Mouse (Mus musculus) forebrain, embryonic 11.5 days (tissue): ENCODE results near the gene BC016579. TPM values are rescaled to one million over a fixed set of nuclear protein-coding genes. Genes with fewer than 3 reads are reported as not detected.

ENCODE experiments used
- ATAC-seq: fragments of 200-750 bp; cut with Nextera tagmentation; replicated peaks from 2 replicates; pipeline ENCODE4 v1.8.0; 2017; ENCODE audit warnings: moderate TSS enrichment; ENCODE audit not compliant: low FRiP score
- DNase-seq: peaks from one replicate; pipeline ENCODE4 v3.0.0-alpha.2; 2017; ENCODE audit warnings: low spot score
- H3K27ac ChIP-seq: fragments of 300-500 bp; sonication (generic); 2 replicates; pipeline ENCODE4 v1.5.1; 2014; ENCODE audit warnings: low read depth, low read length
- H3K27me3 ChIP-seq: fragments of 300-500 bp; sonication (generic); 2 replicates; pipeline ENCODE4 v1.6.1; 2014; ENCODE audit warnings: mild to moderate bottlenecking, low read length, mixed read lengths; ENCODE audit not compliant: control insufficient read depth, insufficient read depth
- H3K36me3 ChIP-seq: fragments of 300-500 bp; sonication (generic); 2 replicates; pipeline ENCODE4 v1.6.1; 2014; ENCODE audit warnings: mild to moderate bottlenecking, low read length, moderate library complexity, mixed read lengths; ENCODE audit not compliant: control insufficient read depth, insufficient read depth
- H3K4me1 ChIP-seq: fragments of 300-500 bp; sonication (generic); replicated peaks from 2 replicates; pipeline ENCODE4 v1.6.1; 2014; ENCODE audit warnings: low read length, mixed read lengths; ENCODE audit not compliant: control insufficient read depth, insufficient read depth
- H3K4me2 ChIP-seq: fragments of 300-500 bp; sonication (generic); 2 replicates; pipeline ENCODE4 v1.6.1; 2014; ENCODE audit warnings: low read depth, mild to moderate bottlenecking, low read length, moderate library complexity, mixed read lengths; ENCODE audit not compliant: severe bottlenecking
- H3K4me3 ChIP-seq: fragments of 300-500 bp; sonication (generic); 2 replicates; pipeline ENCODE4 v1.5.1; 2014; ENCODE audit warnings: low read depth, low read length
- H3K9ac ChIP-seq: fragments of 300-500 bp; sonication (generic); 2 replicates; pipeline ENCODE4 v1.6.1; 2014; ENCODE audit warnings: low read length
- H3K9me3 ChIP-seq: fragments of 300-500 bp; sonication (generic); 2 replicates; pipeline ENCODE4 v1.6.1; 2016; ENCODE audit warnings: low read length, mixed read lengths; ENCODE audit not compliant: control insufficient read depth
- WGBS: fragments of 180-500 bp; shearing (Covaris S2); extraction: QIAGEN DNeasy Blood & Tissue Kit; methylation state at CpG from one replicate; pipeline ENCODE4 v1.1.7; 2014; 5-methylcytosine and 5-hydroxymethylcytosine counted together
- polyA plus RNA-seq: library from polyadenylated mRNA; unstranded; fragments of >200 nt; fragmentation: Nextera tagmentation; extraction: Ambion mirVana; gene quantifications from 2 replicates; pipeline ENCODE4 v1.2.1, GENCODE M21; 2014

Gene BC016579
- polyA plus RNA-seq = 0.20 TPM in 1 of 2 replicates, not detected in the other

- Histone ChIP-seq H3K36me3 (no peaks in the 10 kb centered on the region), H3K9me3 (no peaks in the 10 kb centered on the region), H3K9ac (no peak within 1 kb of the TSS), H3K4me2 (peak within 1 kb of the TSS; percentile 48), H3K4me3 (peak within 1 kb of the TSS; percentile 13; the same call in 1 of the 2 replicates), H3K27me3 (peaks cover 4% of the 10 kb centered on the region; the same call in 1 of the 2 replicates), H3K27ac (no peak within 1 kb of the TSS), H3K4me1 (no peaks in the 10 kb centered on the region; the same call in 1 of the 2 replicates)
- WGBS = 2% methylated on average over 20 of the region's 20 CpGs
- DNase-seq = no peak
- 0 out of 2 replicates have a peak, but pooled peaks have one; percentile 60 for ATAC-seq
These were observed at the start of gene BC016579 for GRCm38 (mm10) chr16:45653934-45654332. BC016579 (minus strand) TSS chr16:45654068.

GRCm38 (mm10) chr16:45699301-45699700 is 45.4 kb upstream of the BC016579 start:
- Histone ChIP-seq H3K4me1 (no peaks in the 10 kb centered on the region), H3K4me2 (no peak overlapping the region), H3K9ac (no peak overlapping the region), H3K27ac (no peak overlapping the region), H3K4me3 (no peak overlapping the region), H3K36me3 (no peaks in the 10 kb centered on the region), H3K9me3 (no peaks in the 10 kb centered on the region), H3K27me3 (no peaks in the 10 kb centered on the region)
- ATAC-seq (no peak), DNase-seq (no peak)
- WGBS = 85% methylated on average over 5 of the region's 5 CpGs

- no peak overlapping the region for H3K4me3 ChIP-seq
- ATAC-seq (no peak), DNase-seq (no peak)
- no peaks in the 10 kb centered on the region for H3K36me3 ChIP-seq
- no peak overlapping the region for H3K4me2 ChIP-seq
- no peak overlapping the region for H3K27ac ChIP-seq
- H3K27me3 ChIP-seq = no peaks in the 10 kb centered on the region
- H3K4me1 ChIP-seq = no peaks in the 10 kb centered on the region
- no peak overlapping the region for H3K9ac ChIP-seq
- 67% methylated on average over 6 of the region's 6 CpGs for WGBS
- H3K9me3 ChIP-seq = no peaks in the 10 kb centered on the region
These were observed 44.1 kb upstream of the BC016579 start for GRCm38 (mm10) chr16:45697996-45698395.

GRCm38 (mm10) chr16:45695445-45696160 is 41.7 kb upstream of the BC016579 start:
- no peak overlapping the region for H3K9ac ChIP-seq
- 82% methylated on average over 9 of the region's 9 CpGs for WGBS
- no peak for ATAC-seq

GRCm38 (mm10) chr16:45693558-45693957 is 39.7 kb upstream of the BC016579 start, which contains the start of gene Tmprss7:
Tmprss7 (minus strand) TSS chr16:45693658.
- DNase-seq (no peak), ATAC-seq (no peak)
- H3K4me1 ChIP-seq = peaks cover 2% of the 10 kb centered on the region; the same call in 1 of the 2 replicates

More at GRCm38 (mm10) chr16:45695445-45696160, 41.7 kb upstream of the BC016579 start:
- no peak for DNase-seq
- Histone ChIP-seq H3K27ac (no peak overlapping the region), H3K9me3 (no peaks in the 10 kb centered on the region), H3K4me2 (no peak overlapping the region), H3K27me3 (no peaks in the 10 kb centered on the region), H3K4me3 (no peak overlapping the region), H3K36me3 (no peaks in the 10 kb centered on the region), H3K4me1 (no peaks in the 10 kb centered on the region)

GRCm38 (mm10) chr16:45692851-45693250 is 39.0 kb upstream of the BC016579 start:
- Histone ChIP-seq H3K9me3 (no peaks in the 10 kb centered on the region), H3K9ac (no peak overlapping the region), H3K4me2 (no peak overlapping the region), H3K36me3 (no peaks in the 10 kb centered on the region), H3K27me3 (no peaks in the 10 kb centered on the region), H3K4me3 (no peak overlapping the region), H3K27ac (no peak overlapping the region), H3K4me1 (peaks cover 2% of the 10 kb centered on the region; the same call in 1 of the 2 replicates)
- DNase-seq (no peak), ATAC-seq (no peak)
- 61% methylated on average over 3 of the region's 3 CpGs for WGBS

More at GRCm38 (mm10) chr16:45693558-45693957, 39.7 kb upstream of the BC016579 start, which contains the start of gene Tmprss7:
- no peaks in the 10 kb centered on the region for H3K36me3 ChIP-seq
- no peak within 1 kb of the TSS for H3K9ac ChIP-seq
- H3K4me3 ChIP-seq = no peak within 1 kb of the TSS
- H3K27me3 ChIP-seq = no peaks in the 10 kb centered on the region
- no peak within 1 kb of the TSS for H3K4me2 ChIP-seq
- H3K27ac ChIP-seq = no peak within 1 kb of the TSS
- 80% methylated on average over 10 of the region's 10 CpGs for WGBS
- no peaks in the 10 kb centered on the region for H3K9me3 ChIP-seq

GRCm38 (mm10) chr16:45690178-45690577 is 36.3 kb upstream of the BC016579 start:
- 10% methylated on average over 4 of the region's 4 CpGs for WGBS
- no peaks in the 10 kb centered on the region for H3K36me3 ChIP-seq
- H3K27me3 ChIP-seq = no peaks in the 10 kb centered on the region
- H3K9ac ChIP-seq = no peak overlapping the region
- peaks cover 2% of the 10 kb centered on the region; the same call in 1 of the 2 replicates for H3K4me1 ChIP-seq
- H3K27ac ChIP-seq = no peak overlapping the region
- no peak overlapping the region for H3K4me3 ChIP-seq
- no peaks in the 10 kb centered on the region for H3K9me3 ChIP-seq
- H3K4me2 ChIP-seq = no peak overlapping the region
- DNase-seq (no peak), ATAC-seq (peak; percentile 77)

- Histone ChIP-seq H3K27ac (no peak overlapping the region), H3K9me3 (no peaks in the 10 kb centered on the region), H3K36me3 (no peaks in the 10 kb centered on the region), H3K4me3 (no peak overlapping the region), H3K27me3 (no peaks in the 10 kb centered on the region), H3K4me1 (peaks cover 2% of the 10 kb centered on the region; the same call in 1 of the 2 replicates), H3K9ac (no peak overlapping the region), H3K4me2 (no peak overlapping the region)
- no peak for ATAC-seq
- 80% methylated on average over 3 of the region's 3 CpGs for WGBS
- no peak for DNase-seq
These were observed 33.0 kb upstream of the BC016579 start for GRCm38 (mm10) chr16:45686833-45687232.
